Mouse (Mus musculus): ENCODE data around the gene Ugcg.

DNA sequence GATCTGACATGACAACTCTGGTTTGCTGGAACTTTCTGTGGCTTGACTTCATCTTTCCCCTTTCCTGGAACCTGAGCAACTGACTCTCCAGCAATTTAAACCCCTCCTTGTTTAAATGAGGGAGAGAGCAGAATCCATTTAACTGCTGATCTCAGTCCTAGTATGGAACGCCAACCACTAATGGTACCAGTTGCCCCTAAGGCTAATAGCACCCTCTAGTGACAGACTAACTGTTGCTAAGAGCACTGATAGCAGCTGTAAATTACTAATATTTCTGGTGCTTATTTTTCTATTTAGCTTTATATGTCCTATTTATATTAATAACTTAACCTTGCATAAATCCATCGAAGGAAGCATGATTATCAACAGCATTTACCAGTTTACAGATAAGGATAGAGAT lies 74.4 kb downstream of the Ugcg start:
- TF ChIP-seq CTCF (IDR thresholded peaks at IDR 0.05; ENCODE audit: low read depth, low read length) (no peak), POLR2A (IDR thresholded peaks at IDR 0.05; ENCODE audit: borderline replicate concordance, low read depth, low read length) (no peak)
